Mouse (Mus musculus): ENCODE data around the gene Kazald1.
A peak's percentile ranks its signal among the peaks of the same experiment; 100 is the strongest.

DNA sequence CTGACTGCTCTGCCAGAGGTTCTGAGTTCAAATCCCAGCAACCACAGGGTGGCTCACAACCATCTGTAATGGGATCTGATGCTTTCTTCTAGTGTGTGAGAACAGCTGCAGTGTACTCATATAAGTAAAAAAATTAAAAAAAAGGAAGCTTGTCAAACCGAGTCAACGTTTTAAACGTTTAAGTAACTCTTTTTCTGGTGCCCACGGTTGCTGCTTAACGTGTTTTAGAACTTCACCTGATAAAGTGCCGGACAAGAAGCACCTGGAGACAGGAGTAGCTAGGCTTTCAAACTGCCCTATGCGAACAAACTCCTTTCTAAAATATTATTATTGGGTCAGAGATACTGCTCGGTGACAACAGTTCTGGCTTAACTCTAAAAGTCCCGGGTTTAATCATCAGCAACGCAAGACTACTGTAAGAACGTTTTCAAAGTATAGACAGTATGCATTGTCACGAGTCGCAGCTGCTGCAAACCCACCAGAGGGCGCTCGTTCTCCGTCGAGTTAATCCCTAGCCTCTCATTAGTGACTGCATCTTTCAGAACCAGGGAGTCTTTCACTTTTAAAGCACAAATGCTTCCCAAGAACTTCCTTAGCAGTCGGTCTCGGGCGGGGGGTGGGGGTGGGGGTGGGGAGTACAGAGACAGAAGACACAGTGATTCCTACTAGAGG is 1.0 kb upstream of the Kazald1 start:
- TF ChIP-seq CTCF (IDR thresholded peaks at IDR 0.05; ENCODE audit: control insufficient read depth, insufficient read depth, insufficient replicate concordance, low read depth, low read length) (peak; percentile 87; the same call in 1 of the 2 replicates), POLR2A (IDR thresholded peaks at IDR 0.05; ENCODE audit: control insufficient read depth, low read depth, low read length) (no peak)

Data from testis, adult 2 months (tissue).